Mouse (Mus musculus) lung, adult 2 months (tissue): ENCODE measurements around the gene Spata45. TPM values are rescaled to one million over a fixed set of nuclear protein-coding genes. Genes with fewer than 3 reads are reported as not detected.

Experiments used
- DNase-seq: peaks from one replicate; pipeline ENCODE4 v3.0.0; 2022
- H3K4me1 ChIP-seq: fragments of 200-500 bp; 2 replicates; pipeline ENCODE4 v1.6.1; 2011; ENCODE audit warnings: low read length; ENCODE audit not compliant: control insufficient read depth, insufficient read depth
- H3K4me3 ChIP-seq: fragments of 200-500 bp; replicated peaks from 2 replicates; pipeline ENCODE3; 2011; ENCODE audit warnings: low read depth, mild to moderate bottlenecking, control low read depth, low read length; ENCODE audit errors: extremely low read depth
- CTCF ChIP-seq: fragments of 200-500 bp; IDR thresholded peaks from 2 replicates; pipeline ENCODE4 v1.5.1; 2011; ENCODE audit warnings: mild to moderate bottlenecking, low read length, control low read depth; ENCODE audit not compliant: insufficient read depth
- POLR2A ChIP-seq: fragments of 200-500 bp; IDR thresholded peaks from 2 replicates; pipeline ENCODE4 v1.6.1; 2011; ENCODE audit warnings: low read depth, mild to moderate bottlenecking, control low read depth, low read length, borderline replicate concordance; ENCODE audit errors: extremely low read depth
- WGBS: fragments of 180-500 bp; shearing (Covaris S2); methylation state at CpG from one replicate; pipeline ENCODE4 v1.1.7; 2018; 5-methylcytosine and 5-hydroxymethylcytosine counted together
- polyA plus RNA-seq: library from polyadenylated mRNA; depleted of rRNA; stranded (reverse); fragments of >200 nt; gene quantifications from 2 replicates; pipeline ENCODE4 v1.2.3, GENCODE M21; 2012; rRNA removed

Spata45 gene
- polyA plus RNA-seq, 1 experiment, result not detected

- Histone ChIP-seq H3K4me1 (no peaks in the 10 kb centered on the region), H3K4me3 (no peak overlapping the region)
- DNase-seq, result no peak
- TF ChIP-seq CTCF (no peak), POLR2A (no peak)
- 67% methylated on average over 6 of the region's 6 CpGs for WGBS
Observed at GRCm38 (mm10) chr1:191089355-191089754, 52.9 kb downstream of the Spata45 start.

- DNase-seq, result no peak
- TF ChIP-seq CTCF, result no peak
- TF ChIP-seq POLR2A, result no peak
- 52% methylated on average over 8 of the region's 8 CpGs for WGBS
- Histone ChIP-seq H3K4me1 (no peaks in the 10 kb centered on the region), H3K4me3 (no peak overlapping the region)
Observed at GRCm38 (mm10) chr1:191092050-191092449, 55.6 kb downstream of the Spata45 start.

Other genes starting within 250 kb of the Spata45 start
- 5.7 and 9.7 TPM in 2 replicates for gene Rps6kc1, start 124.9 kb upstream of the Spata45 start, polyA plus RNA-seq
- 19.9 and 22.7 TPM in 2 replicates for gene Angel2, start 111.5 kb upstream of the Spata45 start, polyA plus RNA-seq
- 0.51 and 1.5 TPM in 2 replicates for gene Vash2, start 57.3 kb upstream of the Spata45 start, polyA plus RNA-seq
- 19.9 and 26.1 TPM in 2 replicates for gene Flvcr1, start 10.5 kb upstream of the Spata45 start, polyA plus RNA-seq
- 3.8 and 6.8 TPM in 2 replicates for gene Tatdn3, start 26.3 kb downstream of the Spata45 start, polyA plus RNA-seq
- 0.38 and 0.49 TPM in 2 replicates for gene Nsl1, start 26.4 kb downstream of the Spata45 start, polyA plus RNA-seq
- 5.1 and 6.1 TPM in 2 replicates for gene Batf3, start 61.2 kb downstream of the Spata45 start, polyA plus RNA-seq
- not detected in 2 replicates for gene Fam71a, start 128.2 kb downstream of the Spata45 start, polyA plus RNA-seq
- 4.8 and 8.6 TPM in 2 replicates for gene Atf3, start 181.4 kb downstream of the Spata45 start, polyA plus RNA-seq